Mouse (Mus musculus) retina, postnatal 7 days (tissue): ENCODE data around the gene Tax1bp1.
A peak's percentile ranks its signal among the peaks of the same experiment; 100 is the strongest.

Source experiments
- DNase-seq: peaks from one replicate; pipeline ENCODE4 v3.0.0-alpha.2; 2012; ENCODE audit warnings: low read depth, low spot score

The Tax1bp1 gene

DNA sequence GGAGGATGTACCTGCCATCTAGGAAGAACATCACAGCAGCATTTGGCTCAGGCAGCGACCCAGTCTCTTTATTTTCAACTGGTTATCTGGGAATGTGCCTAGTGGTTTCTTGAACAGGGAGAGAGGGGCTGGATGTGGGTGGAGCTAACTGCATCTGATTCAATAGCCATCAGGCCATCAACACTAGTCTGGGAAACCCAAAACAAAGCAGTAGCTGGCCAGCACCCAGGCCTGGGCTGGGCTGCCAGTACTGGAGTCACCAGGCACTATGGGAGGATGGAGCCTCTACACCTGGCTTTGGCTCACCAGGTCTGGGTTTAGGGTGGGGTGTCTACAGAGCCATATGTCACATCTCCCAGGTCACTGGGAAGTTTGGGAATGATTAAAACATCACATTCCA, 83.2 kb downstream of the Tax1bp1 start:
- no peak for DNase-seq

DNA sequence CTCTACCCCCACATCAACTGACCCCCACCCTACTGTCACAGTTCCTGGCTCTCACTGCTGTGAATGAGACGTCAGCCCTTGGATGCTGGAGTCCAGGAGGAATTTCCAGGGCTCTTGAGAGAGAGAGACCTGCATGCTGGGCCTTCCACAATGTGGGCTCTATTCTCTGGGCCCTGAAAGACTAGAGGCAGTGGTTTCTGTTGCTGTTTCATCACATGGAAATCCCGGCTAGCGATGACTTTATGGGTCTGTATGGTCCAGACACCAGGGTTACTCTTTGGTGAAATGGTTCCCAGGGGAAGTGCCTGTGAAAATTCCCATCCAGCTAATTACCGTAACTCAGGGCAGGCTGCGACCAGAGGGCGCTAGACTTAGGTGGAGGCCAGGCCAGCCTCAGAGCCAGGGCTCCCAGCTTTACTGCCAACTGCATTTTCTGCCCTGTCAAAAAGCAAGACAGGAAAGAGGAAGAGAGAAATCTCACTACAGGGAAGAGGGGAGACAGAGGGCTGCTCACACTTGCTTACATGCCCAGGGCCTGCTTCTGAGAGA, 83.8 kb downstream of the Tax1bp1 start:
- DNase-seq, result peak; percentile 4

DNA sequence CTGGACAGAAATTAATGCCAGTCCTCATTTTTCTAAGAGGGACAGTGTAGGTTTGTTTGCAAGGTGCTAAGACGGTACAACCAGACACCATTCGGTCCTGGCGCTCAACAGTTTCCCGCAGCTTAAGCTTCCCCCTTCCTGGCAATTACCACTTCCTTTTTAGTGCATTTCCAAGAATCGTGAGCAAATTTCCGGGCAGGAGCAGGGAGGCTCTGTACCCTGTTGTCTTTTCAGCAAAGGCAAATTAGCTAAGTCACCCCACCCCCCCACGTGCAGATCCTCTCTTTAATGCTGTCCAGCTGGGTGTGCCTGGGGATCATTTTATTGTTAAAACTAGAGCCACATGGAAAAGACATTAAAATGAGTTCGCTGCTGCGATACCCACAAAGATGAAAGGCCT, 88.7 kb downstream of the Tax1bp1 start:
- DNase-seq, result no peak

GRCm38 (mm10) chr6:52805237-52805856, 91.8 kb downstream of the Tax1bp1 start:
- no peak for DNase-seq
